Comparison of ENCODE assay signal across 8 mouse cellular contexts in genomic region chr3:37418961-37419457, GRCm38 (mm10). TPM values are rescaled to one million over a fixed set of nuclear protein-coding genes. Genes with fewer than 3 reads are reported as not detected.
A peak's percentile ranks its signal among the peaks of the same experiment; 100 is the strongest.
DNase-seq lines count a peak whose midpoint lies in the region; ATAC-seq and TF ChIP-seq lines count a peak whose summit lies in the region.

No protein-coding gene starts in this region.

- no peak for DNase-seq in frontal cortex, postnatal 10 days (ENCODE audit: low spot score in 2 of 2)
- DNase-seq in urinary bladder, postnatal 10 days (ENCODE audit: low spot score), result peak; percentile 23
- no peak for DNase-seq in urinary bladder, postnatal 4 days (ENCODE audit: low spot score in 2 of 2)
- peak; percentile 68 to 74 for DNase-seq in frontal cortex, postnatal 36 days (ENCODE audit: low spot score in 2 of 2)
- peak; percentile 68 to 69 for DNase-seq in left cerebral cortex, postnatal 36 days (ENCODE audit: low spot score in 2 of 2)
- DNase-seq in midbrain, embryonic 11.5 days (ENCODE audit: low spot score, missing footprints), result no peak
- no peak for DNase-seq in stomach, postnatal 0 days (ENCODE audit: low spot score)

- peaks cover 14% of the 10 kb centered on the region for H3K4me1 ChIP-seq in midbrain, embryonic 11.5 days (ENCODE audit: control insufficient read depth, insufficient read depth, low read length)
- peaks cover 3% of the 10 kb centered on the region; the same call in 1 of the 2 replicates for H3K4me1 ChIP-seq in stomach, postnatal 0 days (replicated peaks; ENCODE audit: control insufficient read depth, insufficient read depth)

- H3K4me3 ChIP-seq in midbrain, embryonic 11.5 days (ENCODE audit: low read depth, low read length), result peak overlapping the region; percentile 83
- H3K4me3 ChIP-seq in stomach, postnatal 0 days (ENCODE audit: low read depth, low read length), result peak overlapping the region; percentile 83

- WGBS in midbrain, embryonic 11.5 days, result under 1% methylated on average over 30 of the region's 30 CpGs
- WGBS in stomach, postnatal 0 days, result under 1% methylated on average over 30 of the region's 30 CpGs

- TF ChIP-seq CTCF in stomach, postnatal 0 days (IDR thresholded peaks at IDR 0.05; ENCODE audit: low read depth), result peak; percentile 51

- peak overlapping the region; percentile 82 for H3K4me2 ChIP-seq in midbrain, embryonic 11.5 days
- H3K4me2 ChIP-seq in stomach, postnatal 0 days (replicated peaks; ENCODE audit: low read depth), result peak overlapping the region; percentile 76

- H3K27me3 ChIP-seq in midbrain, embryonic 11.5 days (ENCODE audit: control insufficient read depth, insufficient read depth, low read length), result no peaks in the 10 kb centered on the region
- H3K27me3 ChIP-seq in stomach, postnatal 0 days (ENCODE audit: control insufficient read depth, insufficient read depth, low read length), result no peaks in the 10 kb centered on the region

- peak; percentile 42 for ATAC-seq in frontal cortex, adult (ENCODE audit: low TSS enrichment)
- ATAC-seq in midbrain, embryonic 11.5 days (ENCODE audit: low FRiP score), result no peak
- no peak; the same call in 1 of the 2 replicates for ATAC-seq in stomach, postnatal 0 days (ENCODE audit: low FRiP score, low TSS enrichment)

- H3K27ac ChIP-seq in midbrain, embryonic 11.5 days (ENCODE audit: low read depth, low read length), result peak overlapping the region; percentile 57
- H3K27ac ChIP-seq in stomach, postnatal 0 days (replicated peaks), result peak overlapping the region; percentile 92

- intact Hi-C loops in left cerebral cortex, postnatal 36 days (cut with DNase I), result loop anchor here (5.0 kb wide), 1 partner anchor 107 kb away; the partner anchor contains the start of genes Bbs12 and Cetn4

- no peaks in the 10 kb centered on the region for H3K9me3 ChIP-seq in midbrain, embryonic 11.5 days (ENCODE audit: control insufficient read depth, low read length)
- H3K9me3 ChIP-seq in stomach, postnatal 0 days (ENCODE audit: control insufficient read depth, low read length), result no peaks in the 10 kb centered on the region

- TF ChIP-seq EP300 in stomach, postnatal 0 days (optimal IDR thresholded peaks at IDR 0.05), result no peak

- H3K36me3 ChIP-seq in midbrain, embryonic 11.5 days (ENCODE audit: control insufficient read depth, insufficient read depth, low read length), result no peaks in the 10 kb centered on the region
- no peaks in the 10 kb centered on the region for H3K36me3 ChIP-seq in stomach, postnatal 0 days (ENCODE audit: control insufficient read depth, insufficient read depth, low read length)

- peak overlapping the region; percentile 71 for H3K9ac ChIP-seq in midbrain, embryonic 11.5 days (ENCODE audit: low read length)
- H3K9ac ChIP-seq in stomach, postnatal 0 days (ENCODE audit: low read length), result peak overlapping the region; percentile 78

RNA-seq across cellular contexts. Expression of gene Spata5, which starts 0.7 kb away (rescaled TPM):
- total RNA-seq in left cerebral cortex, postnatal 36 days (2021), result 10 to 100 TPM; 21.5 to 25.4 TPM
- 42.1 and 42.3 TPM in 2 replicates for polyA plus RNA-seq in midbrain, embryonic 11.5 days (2014; fragmentation: Nextera tagmentation; extraction: Ambion mirVana)
- 14.3 and 14.8 TPM in 2 replicates for polyA plus RNA-seq in stomach, postnatal 0 days (2015; fragmentation: Nextera tagmentation; extraction: Ambion mirVana)

RNA-seq across cellular contexts. Expression of gene Nudt6, which starts 1.0 kb away (rescaled TPM):
- 1 to 10 TPM; 6.8 to 8.8 TPM for total RNA-seq in left cerebral cortex, postnatal 36 days (2021)
- 3.3 and 3.5 TPM in 2 replicates for polyA plus RNA-seq in midbrain, embryonic 11.5 days (2014; fragmentation: Nextera tagmentation; extraction: Ambion mirVana)
- polyA plus RNA-seq in stomach, postnatal 0 days (2015; fragmentation: Nextera tagmentation; extraction: Ambion mirVana), result 9.2 and 10.8 TPM in 2 replicates

Comparison
In these comparisons a context has a peak if more than half of its experiments do, and no peak if none do; other contexts are left out.
1. DNase-seq: peak in urinary bladder, postnatal 10 days (single experiment), frontal cortex, postnatal 36 days (2 of 2) and left cerebral cortex, postnatal 36 days (2 of 2); none in frontal cortex, postnatal 10 days (0 of 2), urinary bladder, postnatal 4 days (0 of 2), midbrain, embryonic 11.5 days (single experiment) and stomach, postnatal 0 days (single experiment).